Mouse (Mus musculus) CH12.LX (cell line): ENCODE measurements around the gene Gm35549. TPM values are rescaled to one million over a fixed set of nuclear protein-coding genes. Genes with fewer than 3 reads are reported as not detected.
"Not testable (repeated sequence)": the region's sequence is repeated elsewhere in the genome, so short reads cannot be mapped to it uniquely, and the experiment has no call there.

Source experiments
- DNase-seq: peaks from one replicate; pipeline ENCODE4 v3.0.0-alpha.2; 2013; ENCODE audit errors: extremely low read depth
- H3K27ac ChIP-seq: 2 replicates; pipeline ENCODE4 v1.5.1; 2012; ENCODE audit warnings: low read depth, mild to moderate bottlenecking, control low read depth, moderate library complexity; ENCODE audit not compliant: insufficient read depth
- H3K27me3 ChIP-seq: replicated peaks from 2 replicates; pipeline ENCODE3; 2012; ENCODE audit warnings: inconsistent platforms
- H3K36me3 ChIP-seq, 2 experiments: replicated peaks in 1 of 2; 2 replicates each; pipeline versions ENCODE3 to v1.6.1; 2012; ENCODE audit warnings: inconsistent platforms in 1 of 2, low read length in 1 of 2, mild to moderate bottlenecking in 1 of 2, mixed read lengths in 1 of 2, moderate library complexity in 1 of 2; ENCODE audit not compliant: control insufficient read depth in 1 of 2, insufficient read depth in 1 of 2
- H3K4me1 ChIP-seq, 2 experiments: 2 replicates each; pipeline ENCODE4 v1.6.1; 2012; ENCODE audit warnings: inconsistent platforms in 1 of 2, moderate library complexity in 1 of 2; ENCODE audit not compliant: insufficient read depth in 2 of 2, control insufficient read depth in 1 of 2
- H3K4me2 ChIP-seq: 2 replicates; pipeline ENCODE4 v1.6.1; 2012; ENCODE audit warnings: low read depth, mild to moderate bottlenecking, control low read depth; ENCODE audit not compliant: poor library complexity, insufficient read depth, severe bottlenecking
- H3K4me3 ChIP-seq, 3 experiments: fragments of 150-350 bp in 1 of 3; sonication (generic) in 1 of 3; replicated peaks in 1 of 3; 2 replicates each; pipeline versions ENCODE3 to v1.5.1; 2011 to 2012; ENCODE audit warnings: low read depth in 2 of 3, low read length in 2 of 3, mild to moderate bottlenecking in 2 of 3, moderate library complexity in 2 of 3, control low read depth in 1 of 3, improper control_type of control experiment in 1 of 3, inconsistent platforms in 1 of 3, mixed read lengths in 1 of 3; ENCODE audit not compliant: poor library complexity in 1 of 3
- H3K79me2 ChIP-seq: replicated peaks from 2 replicates; pipeline ENCODE4 v1.6.1; 2012; ENCODE audit warnings: mild to moderate bottlenecking, moderate library complexity; ENCODE audit not compliant: control insufficient read depth, poor library complexity, insufficient read depth, severe bottlenecking; ENCODE audit errors: extremely low read depth
- H3K9ac ChIP-seq: 2 replicates; pipeline ENCODE4 v1.6.1; 2012; ENCODE audit warnings: low read depth, mild to moderate bottlenecking, control low read depth, moderate library complexity; ENCODE audit not compliant: insufficient read depth
- H3K9me3 ChIP-seq: replicated peaks from 2 replicates; pipeline ENCODE3; 2012; ENCODE audit warnings: low read length, inconsistent platforms, mixed read lengths
- E2F4 ChIP-seq: IDR thresholded peaks from 2 replicates; pipeline ENCODE4 v1.6.1; 2011; ENCODE audit warnings: low read depth, low read length, improper control_type of control experiment; ENCODE audit not compliant: insufficient replicate concordance
- MXI1 ChIP-seq: IDR thresholded peaks from 2 replicates; pipeline ENCODE4 v1.6.1; 2011; ENCODE audit warnings: mild to moderate bottlenecking, low read depth, low read length, improper control_type of control experiment
- NRF1 ChIP-seq: IDR thresholded peaks from 2 replicates; pipeline ENCODE4 v1.6.1; 2014; ENCODE audit warnings: low read depth, mild to moderate bottlenecking, inconsistent platforms, low read length, improper control_type of control experiment, moderate library complexity
- POLR2A ChIP-seq: IDR thresholded peaks from 2 replicates; pipeline ENCODE4 v1.6.1; 2011; ENCODE audit warnings: low read depth, mild to moderate bottlenecking, improper control_type of control experiment, low read length
- RCOR1 ChIP-seq: conservative IDR thresholded peaks from 2 replicates; pipeline ENCODE4 v1.6.1; 2012; ENCODE audit warnings: low read depth, mild to moderate bottlenecking, inconsistent platforms, low read length, improper control_type of control experiment
- SMC3 ChIP-seq: IDR thresholded peaks from 2 replicates; pipeline ENCODE4 v1.6.1; 2011; ENCODE audit warnings: low read depth, low read length, improper control_type of control experiment
- UBTF ChIP-seq: IDR thresholded peaks from 2 replicates; pipeline ENCODE4 v1.6.1; 2012; ENCODE audit warnings: low read depth, mild to moderate bottlenecking, inconsistent platforms, low read length, improper control_type of control experiment, moderate library complexity
- ZMIZ1 ChIP-seq: IDR thresholded peaks from 2 replicates; pipeline ENCODE4 v1.6.1; 2012; ENCODE audit warnings: low read depth, mild to moderate bottlenecking, inconsistent platforms, low read length, improper control_type of control experiment
- dilution Hi-C: fragments of 300-500 bp; cut with MboI; formaldehyde crosslinking; loops from 2 replicates; pipeline ENCODE4 v1.14.3; 2020; ENCODE audit warnings: low sequenced_read_pairs; ENCODE audit not compliant: extremely low pct_unique_long_range_greater_than_20kb, extremely low pct_ligation_motif_present
- in situ Hi-C: fragments of 300-500 bp; cut with MboI; formaldehyde crosslinking; loops from 3 replicates; pipeline ENCODE4 v1.14.3; 2019; ENCODE audit warnings: low sequenced_read_pairs, low pct_ligation_motif_present, low pct_unique_long_range_greater_than_20kb, mixed read lengths
- polyA plus RNA-seq: library from polyadenylated mRNA; unstranded; fragments of >175 nt; gene quantifications from 2 replicates; pipeline ENCODE4 v1.2.1, GENCODE M21; 2012; ENCODE audit warnings: low read depth; ENCODE audit not compliant: insufficient read length
- total RNA-seq, 2 experiments: library from RNA; depleted of rRNA; stranded (reverse); fragments of 300-350 nt in 1 of 2; fragments of >200 nt in 1 of 2; gene quantifications; 2 replicates each; pipeline ENCODE4 v1.2.3; 2012 to 2014

Gene Gm35549
- total and polyA plus RNA-seq, 3 experiments: not detected

DNA sequence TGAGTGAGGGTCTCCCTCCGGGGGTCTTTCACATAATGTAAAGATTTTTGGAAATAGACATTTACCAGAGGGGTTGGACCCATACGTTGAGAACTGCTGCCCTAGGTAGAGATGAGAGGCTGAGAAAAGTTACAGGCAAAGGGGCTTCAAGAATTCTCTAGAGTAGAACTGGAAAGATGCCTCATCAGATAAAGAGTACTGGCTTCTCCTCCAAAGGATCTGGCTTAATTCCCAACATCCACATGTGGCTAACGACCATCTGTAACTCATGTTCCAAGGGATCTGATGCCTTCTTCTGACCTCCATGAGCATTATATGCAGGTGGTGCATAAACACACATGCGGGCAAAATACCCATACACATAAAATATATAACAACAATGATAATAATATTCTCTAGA lies 11.8 kb upstream of the Gm35549 start:
- Histone ChIP-seq H3K9ac (no peak overlapping the region), H3K4me3 (no peak overlapping the region), H3K27me3 (no peaks in the 10 kb centered on the region), H3K4me2 (no peak overlapping the region), H3K27ac (no peak overlapping the region), H3K36me3 (peaks cover 73 to 92% of the 10 kb centered on the region in 2 experiments), H3K4me1 (no peaks in the 10 kb centered on the region), H3K79me2 (0 out of 2 replicates have a peak, but pooled peaks cover 4% of the 10 kb centered on the region)
- dilution Hi-C loops: no loop called here
- in situ Hi-C loops: no loop called here
- DNase-seq: no peak
- TF ChIP-seq SMC3 (no peak), UBTF (no peak), MXI1 (no peak), NRF1 (no peak), RCOR1 (no peak)
- TF ChIP-seq, all 38 proteins: peak for 0
- H3K9me3 ChIP-seq: peaks cover 44% of the 10 kb centered on the region

GRCm38 (mm10) chr9:122855141-122855540 lies 11.3 kb upstream of the Gm35549 start:
- Histone ChIP-seq H3K36me3 (peaks cover 69 to 92% of the 10 kb centered on the region in 2 experiments), H3K9me3 (peaks cover 39% of the 10 kb centered on the region)
- DNase-seq, H3K4me2 ChIP-seq, H3K79me2 ChIP-seq, H3K27me3 ChIP-seq, H3K9ac ChIP-seq, H3K4me3 ChIP-seq, H3K4me1 ChIP-seq, in situ Hi-C loops, dilution Hi-C loops, H3K27ac ChIP-seq: not testable (repeated sequence)

- H3K27me3 ChIP-seq: no peaks in the 10 kb centered on the region
- H3K27ac ChIP-seq: no peak overlapping the region
- H3K9ac ChIP-seq: no peak overlapping the region
- H3K36me3 ChIP-seq: peaks cover 62 to 91% of the 10 kb centered on the region in 2 experiments
- in situ Hi-C loops (no loop called here), dilution Hi-C loops (no loop called here)
- H3K79me2 ChIP-seq: 0 out of 2 replicates have a peak, but pooled peaks cover 2% of the 10 kb centered on the region
- TF ChIP-seq E2F4 (no peak), POLR2A (no peak), ZMIZ1 (no peak)
- TF ChIP-seq, all 38 proteins: peak for 0
- Histone ChIP-seq H3K9me3 (peaks cover 33% of the 10 kb centered on the region), H3K4me2 (no peak overlapping the region), H3K4me3 (no peak overlapping the region), H3K4me1 (no peaks in the 10 kb centered on the region)
- DNase-seq: no peak
Measured at GRCm38 (mm10) chr9:122854526-122854925, 10.7 kb upstream of the Gm35549 start.

- H3K9ac ChIP-seq, DNase-seq, H3K9me3 ChIP-seq, H3K4me3 ChIP-seq, H3K27ac ChIP-seq, in situ Hi-C loops, H3K4me1 ChIP-seq, dilution Hi-C loops, H3K4me2 ChIP-seq, H3K79me2 ChIP-seq, H3K27me3 ChIP-seq: not testable (repeated sequence)
- H3K36me3 ChIP-seq: peaks cover 13 to 39% of the 10 kb centered on the region in 2 experiments
Measured at GRCm38 (mm10) chr9:122847811-122848311, 4.0 kb upstream of the Gm35549 start.
